Mouse (Mus musculus): ENCODE data around the gene Stxbp2. TPM values are rescaled to one million over a fixed set of nuclear protein-coding genes. Genes with fewer than 3 reads are reported as not detected.

The Stxbp2 gene
- polyA plus RNA-seq, 1 experiment: 96.4 TPM

DNA sequence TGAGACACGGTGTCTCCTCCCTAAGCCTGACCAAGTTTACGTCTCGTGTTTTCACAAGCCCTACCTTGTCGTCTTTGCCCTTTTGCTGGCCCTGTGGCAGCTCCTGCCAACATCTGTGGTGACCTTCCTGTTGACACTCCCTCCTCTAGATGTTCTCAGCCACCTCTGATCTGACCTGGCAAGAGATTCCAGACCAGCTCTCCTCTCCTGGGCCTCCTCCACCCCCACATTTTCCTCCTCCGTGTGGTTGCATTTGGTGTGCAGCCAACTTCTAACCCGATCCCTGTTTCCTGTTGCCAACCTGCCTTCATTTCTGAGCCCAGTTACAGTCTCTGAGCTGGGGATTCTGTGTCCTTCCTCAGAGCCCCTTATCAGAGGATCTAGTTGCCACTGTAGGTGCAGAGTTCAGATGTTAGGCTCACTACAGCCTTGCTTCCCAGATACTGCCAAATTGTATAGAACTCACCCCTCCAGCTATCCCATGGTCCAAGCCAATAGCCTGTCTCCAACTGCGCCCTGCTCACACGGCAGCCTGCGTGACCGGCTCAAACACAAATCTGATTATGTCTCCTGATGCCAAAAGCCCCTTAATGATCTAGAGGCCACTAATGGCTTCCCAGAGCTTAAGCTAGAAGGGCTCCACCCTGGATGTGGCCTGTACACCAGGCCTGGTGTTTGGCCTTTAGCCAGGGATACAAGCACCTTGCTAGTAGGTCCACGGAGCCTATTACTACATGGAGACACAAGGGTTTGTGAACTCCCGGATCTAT lies 21.5 kb upstream of the Stxbp2 start:
- no peak overlapping the region for H3K4me3 ChIP-seq (ENCODE audit: insufficient read depth, low read depth, low read length)
- no peaks in the 10 kb centered on the region for H3K4me1 ChIP-seq (ENCODE audit: control insufficient read depth, insufficient read depth, insufficient read length, low read length)
- H3K27ac ChIP-seq (replicated peaks; ENCODE audit: low read depth, low read length): peak overlapping the region; percentile 81

DNA sequence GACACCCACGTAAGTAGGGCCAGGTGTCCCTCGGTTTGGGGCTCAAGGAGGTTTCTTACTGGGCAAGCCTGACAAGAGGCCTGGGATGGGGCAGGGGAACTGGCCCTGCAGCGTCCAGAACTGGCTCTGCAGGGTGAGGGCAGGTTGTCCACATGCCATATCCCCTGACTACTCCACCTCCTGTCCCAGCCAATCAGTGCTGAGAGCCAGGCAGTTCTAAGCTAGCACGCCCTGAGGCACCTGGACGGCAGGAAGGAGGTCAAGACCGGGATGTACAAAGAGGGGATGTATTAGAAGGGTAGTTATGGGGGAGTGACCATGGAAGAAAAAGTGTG lies 21.0 kb upstream of the Stxbp2 start:
- H3K27ac ChIP-seq (replicated peaks; ENCODE audit: low read depth, low read length): peak overlapping the region; percentile 76
- H3K4me3 ChIP-seq (ENCODE audit: insufficient read depth, low read depth, low read length): no peak overlapping the region
- H3K4me1 ChIP-seq (ENCODE audit: control insufficient read depth, insufficient read depth, insufficient read length, low read length): no peaks in the 10 kb centered on the region

- Histone ChIP-seq H3K27ac (replicated peaks; ENCODE audit: low read depth, low read length) (peak within 1 kb of the TSS; percentile 59), H3K4me3 (ENCODE audit: insufficient read depth, low read depth, low read length) (peak within 1 kb of the TSS; percentile 80), H3K4me1 (ENCODE audit: control insufficient read depth, insufficient read depth, insufficient read length, low read length) (0 out of 2 replicates have a peak, but pooled peaks cover 3% of the 10 kb centered on the region)
Observed at GRCm38 (mm10) chr8:3621199-3621970, 9.4 kb upstream of the Stxbp2 start, which contains the start of the genes Xab2 and Pet100. Xab2 (minus strand) TSS chr8:3621316. Pet100 (plus strand) TSS chr8:3621548.

DNA sequence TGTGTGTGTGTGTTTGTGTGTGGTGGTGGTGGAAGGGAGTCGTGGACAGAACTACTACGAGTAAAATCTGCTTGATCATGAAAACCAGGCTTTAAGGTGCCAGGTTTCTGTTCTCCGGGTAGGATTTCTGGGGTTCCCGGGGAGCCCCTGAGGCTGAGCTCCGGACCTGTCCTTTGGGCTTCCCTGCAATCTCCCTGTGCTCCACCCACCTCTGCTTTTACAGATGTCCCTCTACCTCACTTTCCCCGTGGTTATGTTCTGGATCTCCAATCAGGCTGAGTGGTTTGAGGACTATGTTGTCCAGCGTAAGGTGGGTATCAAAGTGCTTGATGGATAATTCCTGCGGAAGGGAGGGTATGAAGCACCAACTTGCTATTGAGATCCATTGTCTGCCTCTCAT lies 8.6 kb upstream of the Stxbp2 start:
- Histone ChIP-seq H3K4me1 (ENCODE audit: control insufficient read depth, insufficient read depth, insufficient read length, low read length) (0 out of 2 replicates have a peak, but pooled peaks cover 3% of the 10 kb centered on the region), H3K4me3 (ENCODE audit: insufficient read depth, low read depth, low read length) (peak overlapping the region; percentile 79), H3K27ac (replicated peaks; ENCODE audit: low read depth, low read length) (no peak overlapping the region)

GRCm38 (mm10) chr8:3625445-3625844 lies 5.3 kb upstream of the Stxbp2 start, which contains the start of gene Pcp2:
Pcp2 (minus strand) TSS chr8:3625545.
- Histone ChIP-seq H3K27ac (replicated peaks; ENCODE audit: low read depth, low read length) (no peak within 1 kb of the TSS), H3K4me1 (ENCODE audit: control insufficient read depth, insufficient read depth, insufficient read length, low read length) (0 out of 2 replicates have a peak, but pooled peaks cover 1% of the 10 kb centered on the region), H3K4me3 (ENCODE audit: insufficient read depth, low read depth, low read length) (no peak within 1 kb of the TSS)

GRCm38 (mm10) chr8:3626971-3627370 lies 3.8 kb upstream of the Stxbp2 start:
- H3K4me1 ChIP-seq (ENCODE audit: control insufficient read depth, insufficient read depth, insufficient read length, low read length): no peaks in the 10 kb centered on the region
- no peak overlapping the region for H3K27ac ChIP-seq (replicated peaks; ENCODE audit: low read depth, low read length)
- H3K4me3 ChIP-seq (ENCODE audit: insufficient read depth, low read depth, low read length): no peak overlapping the region

GRCm38 (mm10) chr8:3628014-3628413 lies 2.7 kb upstream of the Stxbp2 start:
- Histone ChIP-seq H3K27ac (replicated peaks; ENCODE audit: low read depth, low read length) (no peak overlapping the region), H3K4me1 (ENCODE audit: control insufficient read depth, insufficient read depth, insufficient read length, low read length) (no peaks in the 10 kb centered on the region), H3K4me3 (ENCODE audit: insufficient read depth, low read depth, low read length) (no peak overlapping the region)

DNA sequence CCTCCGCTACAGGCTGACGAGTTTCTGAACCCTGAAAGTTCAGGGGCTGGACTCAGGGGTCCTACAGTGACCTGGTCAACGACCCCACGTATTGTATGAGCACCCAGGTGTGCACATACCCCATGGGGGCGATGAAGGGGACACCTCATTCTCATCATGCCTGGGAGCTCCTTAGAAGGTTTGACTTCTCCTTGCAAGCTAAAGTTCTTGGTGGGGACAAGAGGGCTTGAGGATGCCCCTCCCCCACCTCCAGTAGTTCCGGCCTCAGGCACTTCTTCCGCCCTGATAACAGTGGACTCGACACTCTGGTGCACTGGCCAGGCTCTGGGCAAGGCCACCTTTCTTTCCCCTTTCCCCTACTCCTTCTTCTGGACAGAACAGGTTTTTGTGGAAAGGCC lies 722 bp downstream of the Stxbp2 start:
- Histone ChIP-seq H3K27ac (replicated peaks; ENCODE audit: low read depth, low read length) (no peak overlapping the region), H3K4me3 (ENCODE audit: insufficient read depth, low read depth, low read length) (peak overlapping the region; percentile 62), H3K4me1 (ENCODE audit: control insufficient read depth, insufficient read depth, insufficient read length, low read length) (no peaks in the 10 kb centered on the region)

DNA sequence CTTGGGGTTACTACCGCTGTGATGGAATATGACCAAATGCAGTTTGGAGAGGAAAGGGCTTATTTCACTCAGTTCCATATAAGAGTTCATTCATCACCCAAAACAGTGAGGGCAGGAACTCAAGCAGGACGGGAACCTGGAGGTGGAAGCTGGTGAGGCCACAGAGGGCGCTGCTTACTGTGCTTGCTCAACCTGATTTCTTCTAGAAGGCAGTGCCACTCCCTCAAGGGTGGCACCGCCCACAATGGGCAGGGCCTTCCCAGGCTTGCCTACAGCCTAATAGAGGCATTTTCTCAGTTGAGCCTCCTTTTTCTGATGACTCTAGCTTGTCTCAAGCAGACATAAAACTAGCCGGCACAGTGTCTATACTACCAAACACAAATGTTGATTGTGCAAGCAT lies 15.0 kb downstream of the Stxbp2 start:
- Histone ChIP-seq H3K4me1 (ENCODE audit: control insufficient read depth, insufficient read depth, insufficient read length, low read length) (peaks cover 13% of the 10 kb centered on the region; the same call in 1 of the 2 replicates), H3K27ac (replicated peaks; ENCODE audit: low read depth, low read length) (peak overlapping the region; percentile 92), H3K4me3 (ENCODE audit: insufficient read depth, low read depth, low read length) (no peak overlapping the region)

GRCm38 (mm10) chr8:3646824-3647531 lies 16.2 kb downstream of the Stxbp2 start:
- peaks cover 13% of the 10 kb centered on the region; the same call in 1 of the 2 replicates for H3K4me1 ChIP-seq (ENCODE audit: control insufficient read depth, insufficient read depth, insufficient read length, low read length)
- no peak overlapping the region for H3K4me3 ChIP-seq (ENCODE audit: insufficient read depth, low read depth, low read length)
- peak overlapping the region; percentile 93 for H3K27ac ChIP-seq (replicated peaks; ENCODE audit: low read depth, low read length)

- H3K4me3 ChIP-seq (ENCODE audit: insufficient read depth, low read depth, low read length): no peak overlapping the region
- peak overlapping the region; percentile 93 for H3K27ac ChIP-seq (replicated peaks; ENCODE audit: low read depth, low read length)
- H3K4me1 ChIP-seq (ENCODE audit: control insufficient read depth, insufficient read depth, insufficient read length, low read length): peaks cover 13% of the 10 kb centered on the region; the same call in 1 of the 2 replicates
Observed at GRCm38 (mm10) chr8:3647561-3647960, 16.8 kb downstream of the Stxbp2 start.

DNA sequence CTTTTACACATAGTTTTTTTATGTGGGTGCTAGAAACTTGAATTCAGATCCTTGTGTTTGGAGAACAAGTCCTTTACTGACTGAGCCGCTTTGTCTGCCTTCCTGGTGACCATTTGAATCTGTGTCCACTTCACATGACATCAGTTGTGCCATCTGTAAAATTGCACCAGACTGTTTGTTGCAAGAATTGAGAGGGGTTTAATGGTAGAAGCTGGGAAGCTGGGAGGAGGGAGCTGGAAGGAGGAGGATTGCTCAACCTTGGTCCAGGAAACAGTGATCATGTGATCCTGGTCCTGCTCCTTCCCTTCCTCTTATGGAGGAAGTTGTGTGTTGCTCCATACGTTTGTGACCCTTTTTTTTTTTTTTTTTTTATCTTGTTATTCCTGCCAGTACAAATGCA lies 17.5 kb downstream of the Stxbp2 start:
- peaks cover 13% of the 10 kb centered on the region; the same call in 1 of the 2 replicates for H3K4me1 ChIP-seq (ENCODE audit: control insufficient read depth, insufficient read depth, insufficient read length, low read length)
- H3K4me3 ChIP-seq (ENCODE audit: insufficient read depth, low read depth, low read length): no peak overlapping the region
- 0 out of 2 replicates have a peak overlapping the region, but pooled peaks have one; percentile 93 for H3K27ac ChIP-seq (replicated peaks; ENCODE audit: low read depth, low read length)

DNA sequence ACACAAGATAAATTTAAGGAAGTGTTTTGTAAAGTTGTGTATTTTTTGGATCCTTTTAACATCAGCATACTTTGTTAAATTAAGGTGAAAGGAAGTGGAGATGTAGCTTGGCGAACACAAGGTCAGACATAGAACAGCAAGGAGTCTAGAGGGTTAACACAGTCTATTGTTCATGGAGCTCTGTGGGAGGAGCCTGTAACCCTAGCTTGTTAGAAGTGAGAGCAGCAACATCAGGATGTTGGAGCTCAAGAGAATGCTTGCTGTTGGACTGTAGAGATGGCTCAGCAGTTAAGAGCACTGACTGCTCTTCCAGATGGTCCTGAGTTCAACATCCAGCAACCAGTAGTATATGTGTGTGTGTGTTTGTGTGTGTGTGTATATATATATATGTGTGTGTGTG lies 18.2 kb downstream of the Stxbp2 start:
- Histone ChIP-seq H3K4me1 (ENCODE audit: control insufficient read depth, insufficient read depth, insufficient read length, low read length) (peaks cover 13% of the 10 kb centered on the region; the same call in 1 of the 2 replicates), H3K4me3 (ENCODE audit: insufficient read depth, low read depth, low read length) (no peak overlapping the region), H3K27ac (replicated peaks; ENCODE audit: low read depth, low read length) (no peak overlapping the region)

DNA sequence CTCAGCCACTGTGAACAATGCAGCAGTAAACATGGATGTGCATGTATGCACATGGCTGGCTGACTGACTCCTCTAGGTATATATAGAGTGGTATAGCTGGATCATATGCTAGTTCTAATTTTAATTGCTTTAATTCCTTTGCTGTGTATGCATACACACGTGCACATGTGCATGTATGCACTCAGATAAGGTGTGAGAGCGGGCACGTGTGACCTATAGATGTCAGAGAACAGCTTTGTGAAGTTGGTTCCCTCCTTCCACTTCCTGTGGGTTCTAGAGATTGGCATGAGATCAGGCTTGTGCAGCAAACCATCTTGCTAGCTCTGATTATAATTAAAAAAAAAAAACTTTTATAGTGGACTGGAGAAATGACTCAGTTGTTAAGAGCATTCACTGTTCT lies 22.1 kb downstream of the Stxbp2 start:
- no peak overlapping the region for H3K4me3 ChIP-seq (ENCODE audit: insufficient read depth, low read depth, low read length)
- peaks cover 17% of the 10 kb centered on the region for H3K4me1 ChIP-seq (ENCODE audit: control insufficient read depth, insufficient read depth, insufficient read length, low read length)
- H3K27ac ChIP-seq (replicated peaks; ENCODE audit: low read depth, low read length): no peak overlapping the region
